Mouse (Mus musculus) lung, postnatal 0 days (tissue): ENCODE measurements at regions not wholly inside any gene's neighbourhood (a gene's known extent, or its start where the extent isn't known, plus 50 kb on each side); places are given as distances from the start of the nearest gene placed in this dataset.
"Not testable (repeated sequence)": the region's sequence is repeated elsewhere in the genome, so short reads cannot be mapped to it uniquely, and the experiment has no call there.

Experiments
- ATAC-seq: fragments of 200-750 bp; cut with Nextera tagmentation; 2 replicates; pipeline ENCODE4 v1.8.0; 2017; ENCODE audit warnings: moderate library complexity
- DNase-seq: peaks from one replicate; pipeline ENCODE4 v3.0.0-alpha.2; 2016; ENCODE audit warnings: low spot score
- H3K27ac ChIP-seq: fragments of 300-500 bp; sonication (generic); 2 replicates; pipeline ENCODE4 v1.5.1; 2014; ENCODE audit warnings: antibody characterized with exemption, mild to moderate bottlenecking, low read length, mixed read lengths
- H3K27me3 ChIP-seq: fragments of 300-500 bp; sonication (generic); replicated peaks from 2 replicates; pipeline ENCODE4 v1.6.1; 2014; ENCODE audit warnings: low read length, mixed read lengths; ENCODE audit not compliant: insufficient read depth
- H3K36me3 ChIP-seq: fragments of 300-500 bp; sonication (generic); 2 replicates; pipeline ENCODE4 v1.6.1; 2014; ENCODE audit warnings: low read length, mixed read lengths; ENCODE audit not compliant: insufficient read depth
- H3K4me1 ChIP-seq: fragments of 300-500 bp; sonication (generic); 2 replicates; pipeline ENCODE4 v1.6.1; 2014; ENCODE audit warnings: antibody characterized with exemption, low read depth, low read length, mixed read lengths; ENCODE audit not compliant: insufficient read depth
- H3K4me2 ChIP-seq: fragments of 300-500 bp; sonication (generic); replicated peaks from 2 replicates; pipeline ENCODE4 v1.6.1; 2014; ENCODE audit warnings: low read depth, mild to moderate bottlenecking, low read length, moderate library complexity, mixed read lengths
- H3K4me3 ChIP-seq: fragments of 300-500 bp; sonication (generic); 2 replicates; pipeline ENCODE4 v1.5.1; 2014; ENCODE audit warnings: low read depth, low read length
- H3K9ac ChIP-seq: fragments of 300-500 bp; sonication (generic); replicated peaks from 2 replicates; pipeline ENCODE4 v1.6.1; 2014; ENCODE audit warnings: low read depth, mild to moderate bottlenecking
- H3K9me3 ChIP-seq: fragments of 300-500 bp; sonication (generic); 2 replicates; pipeline ENCODE4 v1.6.1; 2016; ENCODE audit warnings: low read length, mixed read lengths
- CTCF ChIP-seq: IDR thresholded peaks from 2 replicates; pipeline ENCODE4 v1.5.1; 2016; ENCODE audit warnings: antibody characterized with exemption, mild to moderate bottlenecking
- EP300 ChIP-seq: IDR thresholded peaks from 2 replicates; pipeline ENCODE4 v1.6.1; 2016; ENCODE audit warnings: antibody characterized with exemption, mild to moderate bottlenecking, control low read depth
- WGBS: fragments of 180-500 bp; shearing (Covaris S2); extraction: QIAGEN DNeasy Blood & Tissue Kit; methylation state at CpG from one replicate; pipeline ENCODE4 v1.1.7; 2014; 5-methylcytosine and 5-hydroxymethylcytosine counted together

DNA sequence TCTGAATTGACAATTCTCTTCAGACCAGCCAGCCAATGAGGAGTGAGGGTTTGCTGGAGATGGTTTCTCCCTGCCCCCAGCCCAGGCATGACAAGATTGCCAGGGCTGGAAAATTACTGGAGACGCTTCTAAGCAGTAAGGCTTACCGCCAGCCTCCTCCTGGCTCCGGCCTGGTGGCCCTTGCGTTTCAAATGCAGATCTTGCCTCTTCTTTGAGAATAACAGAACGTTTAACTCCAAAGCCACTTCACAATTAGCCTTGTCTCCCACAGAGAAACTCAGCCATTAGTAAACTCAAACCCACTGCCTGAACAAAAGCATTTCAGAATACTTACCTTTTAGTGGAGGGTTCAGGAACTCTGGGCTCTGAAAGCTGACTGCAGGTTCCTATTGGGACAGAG is 150.6 kb upstream of the Ajap1 start:
- WGBS = 36% methylated on average over 5 of the region's 5 CpGs
- no peaks in the 10 kb centered on the region for H3K4me1 ChIP-seq
- DNase-seq = no peak

DNA sequence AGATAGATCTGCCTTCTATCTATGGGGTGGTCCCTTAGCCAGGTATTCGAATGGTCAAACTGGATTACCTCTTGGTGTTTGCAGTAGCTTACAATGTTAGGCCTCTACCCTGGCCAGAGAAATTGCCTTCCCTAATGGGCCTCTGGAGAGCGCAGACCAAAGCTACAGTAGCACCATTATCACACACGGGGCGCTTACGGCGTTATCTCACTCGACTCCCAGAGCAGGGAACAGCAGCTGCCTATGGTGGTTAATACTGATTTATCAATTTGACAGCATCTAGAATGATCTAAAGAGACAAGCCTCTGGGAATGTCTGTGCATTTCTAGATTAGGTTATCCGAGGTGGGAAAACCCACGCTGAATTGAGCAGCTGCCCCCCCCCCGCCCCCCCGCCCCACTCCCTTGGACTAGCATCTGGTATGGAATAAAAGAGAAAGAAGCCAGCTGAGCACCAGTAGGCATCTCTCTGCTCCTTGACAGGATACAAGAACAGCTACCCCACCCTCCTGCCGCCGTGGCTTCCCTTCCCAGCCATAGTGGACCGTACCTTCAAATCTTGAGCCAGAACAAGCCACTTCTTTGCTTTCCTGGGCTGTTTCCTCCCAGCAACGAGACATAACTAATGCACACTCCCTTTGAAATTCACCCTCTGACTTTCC is 151.7 kb upstream of the Ajap1 start:
- Histone ChIP-seq H3K27ac (no peak overlapping the region), H3K9ac (no peak overlapping the region), H3K4me3 (no peak overlapping the region), H3K27me3 (no peaks in the 10 kb centered on the region), H3K9me3 (no peaks in the 10 kb centered on the region), H3K4me1 (no peaks in the 10 kb centered on the region), H3K4me2 (no peak overlapping the region), H3K36me3 (no peaks in the 10 kb centered on the region)
- 39% methylated on average over 15 of the region's 15 CpGs for WGBS
- no peak for DNase-seq
- ATAC-seq = no peak
- no peak for TF ChIP-seq EP300

More for the DNA sequence above, 150.6 kb upstream of the Ajap1 start:
- no peaks in the 10 kb centered on the region for H3K27me3 ChIP-seq
- no peak overlapping the region for H3K4me3 ChIP-seq
- H3K9ac ChIP-seq = no peak overlapping the region
- TF ChIP-seq EP300 (no peak), CTCF (no peak)
- no peak overlapping the region for H3K27ac ChIP-seq
- no peaks in the 10 kb centered on the region for H3K36me3 ChIP-seq
- H3K4me2 ChIP-seq = no peak overlapping the region
- ATAC-seq = no peak
- no peaks in the 10 kb centered on the region for H3K9me3 ChIP-seq

DNA sequence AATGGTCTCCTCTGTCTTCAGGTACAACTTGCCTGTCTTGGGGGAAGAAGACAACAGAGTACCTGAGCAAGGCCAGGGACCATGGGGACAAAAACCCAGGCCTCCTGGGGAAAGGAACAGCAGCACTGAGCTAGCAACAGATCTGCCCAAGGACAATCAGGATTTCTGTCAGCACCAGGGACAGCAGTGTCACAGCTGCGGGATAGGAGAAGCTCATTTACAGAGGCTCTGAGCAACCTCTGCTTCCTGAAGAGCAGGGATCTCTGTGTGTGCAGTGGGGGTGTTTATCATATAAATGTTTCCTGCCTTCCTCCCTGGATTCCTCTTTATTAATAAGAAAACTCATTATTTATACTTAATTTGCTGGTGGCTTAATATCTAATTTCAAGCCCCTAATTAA is 155.4 kb upstream of the Ajap1 start:
- Histone ChIP-seq H3K36me3 (no peaks in the 10 kb centered on the region), H3K4me2 (no peak overlapping the region), H3K4me3 (no peak overlapping the region), H3K27me3 (no peaks in the 10 kb centered on the region), H3K9me3 (no peaks in the 10 kb centered on the region), H3K27ac (no peak overlapping the region), H3K9ac (no peak overlapping the region), H3K4me1 (no peaks in the 10 kb centered on the region)
- DNase-seq = no peak
- TF ChIP-seq CTCF (no peak), EP300 (no peak)
- 6% methylated on average over 1 of the region's 1 CpGs for WGBS
- ATAC-seq = no peak

DNA sequence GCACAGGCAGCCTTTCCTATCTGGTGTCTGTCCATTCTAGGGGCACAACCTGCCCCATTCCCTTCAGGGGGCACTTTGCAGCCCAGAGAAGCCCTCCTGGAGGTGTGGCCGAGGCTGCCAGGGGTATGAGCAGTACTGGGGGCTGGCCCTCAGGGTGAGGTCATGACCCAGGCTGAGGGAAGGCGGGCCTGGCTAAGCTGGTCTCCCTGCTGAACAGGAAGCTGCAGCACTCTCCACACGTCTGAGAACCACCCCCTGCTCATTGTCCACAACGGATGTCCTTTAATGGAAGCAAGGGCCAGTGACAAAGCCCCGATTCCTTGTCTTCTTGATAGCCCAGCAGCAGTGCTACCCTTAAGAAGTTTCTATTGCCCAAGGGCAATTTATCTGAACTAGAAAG is 169.2 kb upstream of the Ajap1 start:
- H3K9me3 ChIP-seq = no peaks in the 10 kb centered on the region

DNA sequence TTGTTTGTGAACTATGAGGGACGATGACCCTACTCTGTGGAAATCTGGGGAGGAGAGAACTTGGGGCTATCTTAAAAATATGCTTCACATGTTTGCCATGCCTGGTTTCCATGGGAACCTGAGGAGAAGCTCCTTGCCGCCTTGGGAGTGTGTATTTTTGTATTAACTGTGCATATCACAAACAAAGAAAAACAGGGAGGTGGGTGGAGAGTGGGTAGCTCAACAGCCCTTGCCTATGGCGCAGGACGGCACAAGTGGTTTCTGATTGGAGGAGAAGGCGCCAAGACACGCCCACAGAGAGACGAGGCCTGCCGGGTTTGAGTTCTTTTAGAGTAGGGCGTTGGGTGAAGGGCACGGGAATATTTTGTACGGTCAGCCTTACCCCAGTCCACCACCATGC is 170.2 kb upstream of the Ajap1 start:
- DNase-seq (no peak), ATAC-seq (no peak)
- Histone ChIP-seq H3K9ac (no peak overlapping the region), H3K9me3 (no peaks in the 10 kb centered on the region), H3K4me3 (no peak overlapping the region), H3K4me2 (no peak overlapping the region), H3K27ac (no peak overlapping the region), H3K36me3 (no peaks in the 10 kb centered on the region), H3K4me1 (no peaks in the 10 kb centered on the region), H3K27me3 (no peaks in the 10 kb centered on the region)
- WGBS = 80% methylated on average over 11 of the region's 11 CpGs
- no peak for TF ChIP-seq CTCF
- TF ChIP-seq EP300 = no peak

More for the DNA sequence above, 169.2 kb upstream of the Ajap1 start:
- Histone ChIP-seq H3K4me2 (no peak overlapping the region), H3K36me3 (no peaks in the 10 kb centered on the region), H3K4me3 (no peak overlapping the region), H3K9ac (no peak overlapping the region), H3K27me3 (no peaks in the 10 kb centered on the region), H3K27ac (no peak overlapping the region), H3K4me1 (no peaks in the 10 kb centered on the region)
- ATAC-seq (no peak), DNase-seq (no peak)
- WGBS = 2% methylated on average over 5 of the region's 5 CpGs
- TF ChIP-seq CTCF (no peak), EP300 (no peak)

DNA sequence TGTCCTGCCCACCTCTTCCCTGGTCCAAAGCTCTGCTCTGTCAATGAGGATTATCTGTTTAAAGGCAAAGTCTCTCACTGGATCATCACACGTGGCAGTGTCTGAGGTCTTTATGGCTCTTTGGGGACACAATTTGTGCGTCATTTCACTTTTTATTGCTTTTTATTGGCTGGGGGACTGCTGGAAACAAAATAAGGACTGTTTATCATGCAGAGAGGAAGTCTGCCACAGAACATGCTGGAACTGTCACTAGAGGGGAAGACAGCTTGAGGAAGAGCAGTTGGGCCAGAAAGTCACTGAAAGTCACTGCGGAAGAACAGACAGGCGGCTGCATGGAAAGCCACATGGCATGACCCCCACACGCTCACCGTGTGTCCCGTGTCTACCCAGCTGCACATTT is 180.1 kb upstream of the Ajap1 start:
- DNase-seq = no peak
- H3K9me3 ChIP-seq = no peaks in the 10 kb centered on the region
- no peak overlapping the region for H3K9ac ChIP-seq
- H3K27ac ChIP-seq = no peak overlapping the region
- no peak for TF ChIP-seq EP300
- no peak for TF ChIP-seq CTCF
- H3K4me1 ChIP-seq = no peaks in the 10 kb centered on the region
- no peak overlapping the region for H3K4me3 ChIP-seq
- no peak for ATAC-seq
- H3K4me2 ChIP-seq = no peak overlapping the region
- no peaks in the 10 kb centered on the region for H3K27me3 ChIP-seq
- no peaks in the 10 kb centered on the region for H3K36me3 ChIP-seq
- 78% methylated on average over 7 of the region's 7 CpGs for WGBS

DNA sequence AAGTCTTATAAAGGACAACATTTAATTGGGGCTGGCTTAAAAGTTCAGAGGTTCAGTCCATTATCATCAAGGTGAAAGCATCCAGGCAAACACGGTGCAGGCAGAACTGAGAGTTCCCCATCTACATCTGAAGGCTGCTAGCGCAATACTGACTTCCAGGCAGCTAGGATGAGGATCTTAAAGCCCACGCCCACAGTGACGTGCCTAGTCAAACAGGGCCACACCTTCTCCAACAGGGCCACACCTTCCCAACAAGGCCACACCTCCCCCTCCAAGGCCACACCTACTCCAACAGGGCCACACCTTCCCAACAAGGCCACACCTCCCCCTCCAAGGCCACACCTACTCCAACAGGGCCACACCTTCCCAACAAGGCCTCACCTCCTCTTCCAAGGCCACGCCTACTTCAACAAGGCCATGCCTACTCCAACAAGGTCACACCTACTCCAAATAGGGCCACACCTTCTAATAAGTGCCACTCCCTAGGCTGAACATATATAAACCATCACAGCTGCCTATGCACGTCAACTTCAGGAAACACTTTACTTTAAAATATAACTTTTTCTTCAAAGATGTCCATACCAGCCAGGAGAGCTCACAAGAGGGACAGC is 184.1 kb upstream of the Ajap1 start:
- H3K4me2 ChIP-seq, H3K27ac ChIP-seq, H3K27me3 ChIP-seq, DNase-seq, H3K4me1 ChIP-seq, H3K9me3 ChIP-seq, H3K9ac ChIP-seq, ATAC-seq, H3K4me3 ChIP-seq, H3K36me3 ChIP-seq: not testable (repeated sequence)
- 72% methylated on average over 6 of the region's 6 CpGs for WGBS
